Mouse (Mus musculus) CD4-positive, CD25-positive, alpha-beta regulatory T cell, adult 2 months (primary cell): Measurements from ENCODE around the gene Rab19.
"Not testable (repeated sequence)": the region's sequence is repeated elsewhere in the genome, so short reads cannot be mapped to it uniquely, and the experiment has no call there.

Experiments
- DNase-seq: peaks from one replicate; pipeline ENCODE4 v3.0.0-alpha.2; 2012; ENCODE audit warnings: low read depth, low spot score

Rab19 gene

DNA sequence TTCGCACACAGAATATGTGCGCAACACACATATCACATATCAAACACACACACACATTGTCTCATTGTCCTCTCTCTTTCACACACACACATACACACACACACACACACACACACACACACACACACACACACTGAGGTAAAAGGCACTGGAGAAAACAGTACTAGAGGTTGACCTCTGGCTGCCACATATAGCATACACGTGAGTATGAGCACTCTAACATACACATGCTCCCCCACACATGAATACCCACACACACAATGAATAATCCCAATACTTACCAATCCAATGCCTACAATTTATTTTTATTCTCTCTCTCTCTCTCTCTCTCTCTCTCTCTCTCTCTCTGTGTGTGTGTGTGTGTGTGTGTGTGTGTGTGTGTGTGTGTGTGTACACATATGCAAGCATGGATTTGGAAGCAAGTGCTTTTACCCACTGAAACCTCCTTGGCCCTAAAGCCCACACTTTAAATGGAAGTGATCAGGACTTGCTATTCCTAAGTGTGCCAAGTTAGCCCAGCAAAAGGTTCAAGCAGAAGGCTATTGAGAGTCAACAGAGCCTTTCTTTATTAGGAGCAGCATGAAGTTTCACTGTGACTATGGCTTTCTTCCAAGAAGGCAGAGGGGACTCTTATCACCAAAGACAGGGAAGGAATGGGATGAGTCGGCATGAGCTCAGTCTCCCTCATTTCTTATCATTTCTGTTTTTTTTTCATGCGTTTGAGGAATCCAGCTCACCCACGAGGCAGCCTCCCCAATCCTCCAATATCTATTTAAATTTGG lies 48.2 kb downstream of the Rab19 start:
- DNase-seq, result no peak

DNA sequence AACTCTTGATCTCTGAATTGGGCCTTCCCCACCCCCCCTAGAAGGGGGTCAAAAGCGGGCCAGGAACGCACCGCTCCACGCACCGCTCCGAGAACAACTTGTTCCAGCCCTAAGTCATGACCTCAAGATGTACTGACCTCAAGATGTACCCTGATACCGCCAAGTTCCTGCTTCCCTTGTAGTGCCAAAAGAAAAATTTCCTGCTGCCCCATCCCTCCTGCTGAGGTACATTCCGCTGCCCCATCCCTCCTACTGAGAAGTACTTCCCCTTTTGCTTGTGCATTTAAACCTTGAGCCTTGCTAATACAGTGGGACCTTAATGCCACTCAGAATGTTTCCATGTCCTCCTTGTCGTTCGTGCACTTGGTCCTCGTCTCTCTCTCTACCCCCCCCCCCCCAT lies 49.7 kb downstream of the Rab19 start:
- no peak for DNase-seq

DNA sequence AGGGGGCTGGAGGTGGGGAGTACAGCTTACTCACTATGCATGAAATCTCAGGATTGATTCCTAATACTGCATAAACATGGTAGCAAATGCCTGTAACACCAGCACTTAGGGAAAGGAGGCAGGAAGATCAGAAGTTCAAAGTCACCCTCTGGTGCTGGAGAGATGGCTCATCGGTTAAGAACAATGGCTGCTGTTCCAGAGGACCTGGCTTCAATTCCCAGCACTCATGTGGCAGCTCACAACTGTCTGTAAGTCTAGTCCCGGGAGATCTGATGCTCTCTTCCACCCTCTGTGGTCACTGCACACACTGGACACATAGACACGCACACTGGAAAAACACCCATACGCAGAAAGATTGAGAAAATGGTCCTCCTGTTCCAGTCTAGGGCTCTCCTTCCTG lies 52.2 kb downstream of the Rab19 start:
- no peak for DNase-seq

DNA sequence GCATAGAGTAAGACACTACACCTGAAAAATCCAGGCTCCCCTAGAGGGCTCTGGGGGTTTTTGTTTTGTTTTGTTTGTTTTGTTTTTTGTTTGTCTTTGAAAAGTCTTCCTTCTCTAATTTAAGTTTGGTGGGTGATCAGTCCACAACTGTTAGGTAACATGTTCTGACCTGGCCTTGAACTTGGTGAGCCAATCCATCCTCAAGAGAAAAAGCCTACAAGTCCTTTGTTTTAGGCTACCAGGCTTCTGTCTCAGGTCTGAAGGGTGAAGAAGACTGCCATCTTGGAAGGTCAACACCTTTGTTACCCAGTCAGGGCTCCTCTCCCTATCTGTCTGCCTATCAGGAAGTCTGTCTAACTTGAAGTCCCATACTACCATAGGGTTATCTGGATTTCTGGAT lies 52.7 kb downstream of the Rab19 start:
- no peak for DNase-seq

DNA sequence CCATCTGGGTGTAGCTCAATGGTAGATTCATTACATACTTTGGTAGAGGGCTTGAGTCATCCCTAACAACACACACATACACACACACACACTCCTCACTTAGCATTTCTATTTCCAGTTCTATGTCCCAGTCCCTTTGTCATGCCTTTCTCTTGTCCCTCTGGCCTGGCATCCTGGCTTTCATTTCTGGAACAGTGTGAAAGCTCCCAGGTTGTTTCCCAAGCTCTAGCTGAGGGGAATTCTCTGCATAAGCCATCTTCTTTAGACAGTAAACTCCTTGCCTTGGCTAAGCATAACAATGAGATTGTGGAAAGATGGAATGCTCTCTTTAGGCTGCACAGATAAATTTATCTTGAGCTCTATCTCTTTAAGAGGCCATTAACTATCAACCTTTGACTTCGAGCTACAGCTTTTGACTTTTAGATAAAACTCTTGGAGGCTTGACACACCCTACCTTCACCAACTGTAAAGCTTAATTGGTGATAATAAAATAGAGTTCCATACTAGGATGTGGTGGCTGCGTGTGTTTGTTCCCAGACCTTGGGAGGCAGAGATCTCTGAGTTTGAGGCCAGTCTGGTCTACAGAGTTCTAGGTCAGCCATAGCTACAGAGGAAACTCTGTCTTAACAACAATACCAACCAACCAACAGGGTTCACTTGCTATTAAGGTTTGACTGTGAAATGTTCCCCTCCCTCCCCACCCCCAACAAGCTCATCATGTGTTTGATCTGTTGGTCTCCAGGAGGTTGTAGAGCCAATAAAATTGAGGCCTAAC lies 53.3 kb downstream of the Rab19 start:
- DNase-seq, result no peak

DNA sequence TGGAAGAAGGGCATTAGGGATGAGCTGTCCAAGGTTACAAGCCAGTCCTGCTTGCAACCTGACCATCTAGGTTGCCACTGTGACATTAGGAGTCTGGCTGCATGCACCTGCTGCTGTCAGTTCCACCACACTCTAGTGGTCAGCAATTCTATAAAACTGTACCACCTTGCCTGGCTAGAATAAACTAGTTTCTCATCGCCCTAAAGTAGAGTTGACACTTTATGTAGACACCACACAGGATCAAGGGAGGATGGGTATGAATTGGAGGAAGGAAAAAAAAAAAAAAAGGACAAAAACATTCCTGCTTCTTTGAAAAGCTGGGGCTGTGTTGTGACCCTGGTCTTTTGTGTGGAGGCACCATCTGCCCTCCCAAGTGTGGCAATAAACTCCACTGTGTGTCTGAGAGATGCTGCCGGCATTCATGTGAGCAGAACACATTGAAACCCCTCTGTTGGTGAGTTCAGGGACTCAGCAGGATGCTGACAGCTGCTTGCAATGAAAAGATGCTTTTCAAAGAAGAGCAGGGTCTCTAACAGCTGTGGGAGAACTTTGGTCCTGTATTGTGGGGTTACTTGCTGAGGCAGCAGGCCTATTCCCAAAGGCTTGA lies 54.0 kb downstream of the Rab19 start:
- DNase-seq, result no peak

DNA sequence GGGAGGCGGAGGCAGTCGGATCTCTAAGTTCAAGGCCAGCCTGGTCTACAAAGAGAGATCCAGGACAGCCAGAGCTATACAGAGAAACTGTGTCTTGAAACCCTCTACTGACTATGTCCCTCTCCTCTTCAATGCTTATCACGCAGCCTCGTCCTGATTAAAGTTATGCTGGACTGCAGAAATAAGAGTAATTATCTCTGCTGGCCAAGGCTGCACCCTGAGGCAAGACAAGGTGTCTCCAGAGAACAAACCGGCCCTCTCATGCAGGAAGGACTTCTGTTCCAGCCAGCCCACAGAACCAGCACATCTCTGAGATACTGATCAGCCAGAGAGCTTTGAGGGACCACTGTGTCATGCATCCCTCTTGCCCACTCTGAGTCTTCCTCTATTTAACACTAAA lies 54.9 kb downstream of the Rab19 start:
- no peak for DNase-seq

DNA sequence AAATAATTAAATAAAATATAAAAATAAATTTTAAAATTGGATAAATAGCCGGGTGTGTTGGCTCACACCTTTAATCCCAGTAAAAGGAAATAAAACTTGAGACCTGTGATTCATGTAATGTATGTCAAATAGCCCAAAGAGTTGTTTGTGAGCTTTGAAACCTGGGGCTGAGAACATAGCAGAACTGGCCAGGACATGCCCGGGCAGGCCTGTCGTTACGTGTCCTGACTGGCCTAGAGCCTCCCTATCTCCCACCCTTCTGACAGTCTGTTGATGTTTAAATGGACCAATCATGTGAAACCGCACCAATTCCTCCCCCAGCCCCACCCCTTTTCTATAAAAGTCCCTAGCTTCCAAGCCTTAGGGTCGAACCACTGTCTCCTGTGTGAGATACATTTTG lies 56.5 kb downstream of the Rab19 start:
- DNase-seq, result not testable (repeated sequence)
